Mouse (Mus musculus): ENCODE measurements around the gene Dhrs4. TPM values are rescaled to one million over a fixed set of nuclear protein-coding genes. Genes with fewer than 3 reads are reported as not detected.

Gene Dhrs4
- total RNA-seq, 2 experiments from 2014 or later: 42.1 to 47.7 TPM

- no peak for DNase-seq
Observed at GRCm38 (mm10) chr14:55484430-55485085, 6.0 kb downstream of the Dhrs4 start.

GRCm38 (mm10) chr14:55486836-55487235 lies 8.3 kb downstream of the Dhrs4 start:
- no peak for DNase-seq

GRCm38 (mm10) chr14:55490361-55491201 lies 12.0 kb downstream of the Dhrs4 start, which contains the start of gene Carmil3:
Carmil3 (plus strand) TSS chr14:55490651.
- DNase-seq: peak; percentile 65

GRCm38 (mm10) chr14:55491291-55491833 lies 12.8 kb downstream of the Dhrs4 start:
- peak; percentile 52 for DNase-seq

- no peak for DNase-seq
Observed at GRCm38 (mm10) chr14:55492103-55492502, 13.5 kb downstream of the Dhrs4 start.

- DNase-seq: no peak
Observed at GRCm38 (mm10) chr14:55495509-55496240, 17.1 kb downstream of the Dhrs4 start.

- DNase-seq: no peak
Observed at GRCm38 (mm10) chr14:55496761-55497448, 18.3 kb downstream of the Dhrs4 start.

- DNase-seq: peak; percentile 75
Observed at GRCm38 (mm10) chr14:55497449-55497821, 18.9 kb downstream of the Dhrs4 start.

GRCm38 (mm10) chr14:55505612-55506011 lies 27.1 kb downstream of the Dhrs4 start:
- DNase-seq: no peak

- DNase-seq: no peak
Observed at GRCm38 (mm10) chr14:55507801-55508200, 29.2 kb downstream of the Dhrs4 start.

- no peak for DNase-seq
Observed at GRCm38 (mm10) chr14:55509540-55509939, 31.0 kb downstream of the Dhrs4 start.

GRCm38 (mm10) chr14:55510125-55510731 lies 31.7 kb downstream of the Dhrs4 start, which contains the start of gene Cpne6:
Cpne6 (plus strand) TSS chr14:55510445.
- no peak for DNase-seq

- DNase-seq: no peak
Observed at GRCm38 (mm10) chr14:55511037-55511436, 32.5 kb downstream of the Dhrs4 start.

- no peak for DNase-seq
Observed at GRCm38 (mm10) chr14:55513927-55514326, 35.4 kb downstream of the Dhrs4 start.

- no peak for DNase-seq
Observed at GRCm38 (mm10) chr14:55515846-55516245, 37.3 kb downstream of the Dhrs4 start.

- DNase-seq: no peak
Observed at GRCm38 (mm10) chr14:55518897-55519296, 40.3 kb downstream of the Dhrs4 start.

GRCm38 (mm10) chr14:55519604-55520003 lies 41.0 kb downstream of the Dhrs4 start:
- no peak for DNase-seq

GRCm38 (mm10) chr14:55520451-55521361 lies 42.1 kb downstream of the Dhrs4 start:
- DNase-seq: no peak

GRCm38 (mm10) chr14:55524062-55524461 lies 45.5 kb downstream of the Dhrs4 start:
- no peak for DNase-seq

- no peak for DNase-seq
Observed at GRCm38 (mm10) chr14:55524785-55525184, 46.2 kb downstream of the Dhrs4 start, which contains the start of gene Nrl. Nrl (minus strand) TSS chr14:55524981.
